Mouse (Mus musculus) midbrain, embryonic 11.5 days (tissue): ENCODE results near the gene Elavl1. TPM values are rescaled to one million over a fixed set of nuclear protein-coding genes. Genes with fewer than 3 reads are reported as not detected.

Source experiments
- polyA plus RNA-seq: library from polyadenylated mRNA; unstranded; fragments of >200 nt; fragmentation: Nextera tagmentation; extraction: Ambion mirVana; gene quantifications from 2 replicates; pipeline ENCODE4 v1.2.1, GENCODE M21; 2014

Gene Elavl1
- polyA plus RNA-seq, 1 experiment from 2014 or later, result 369 TPM

Other genes with a start within 250 kb of the Elavl1 start
- gene Cd209f, start 219.6 kb downstream of the Elavl1 start, polyA plus RNA-seq, result not detected in 2 replicates
- gene Cd209g, start 191.3 kb downstream of the Elavl1 start, polyA plus RNA-seq, result not detected in 2 replicates
- 23.1 and 24.8 TPM in 2 replicates for gene Evi5l, start 158.8 kb downstream of the Elavl1 start, polyA plus RNA-seq
- 25.9 and 31.9 TPM in 2 replicates for gene Prr36, start 108.0 kb downstream of the Elavl1 start, polyA plus RNA-seq
- gene Lrrc8e, start 98.6 kb downstream of the Elavl1 start, polyA plus RNA-seq, result 0.07 TPM in 1 of 2 replicates, not detected in the other
- gene Map2k7, start 86.7 kb downstream of the Elavl1 start, polyA plus RNA-seq, result 20.8 and 22.7 TPM in 2 replicates
- 0.59 and 1.00 TPM in 2 replicates for gene Gm49320, start 86.5 kb downstream of the Elavl1 start, polyA plus RNA-seq
- 1.2 and 2.0 TPM in 2 replicates for gene Tgfbr3l, start 77.2 kb downstream of the Elavl1 start, polyA plus RNA-seq
- gene Snapc2, start 72.3 kb downstream of the Elavl1 start, polyA plus RNA-seq, result 53.9 and 64.6 TPM in 2 replicates
- gene Ctxn1, start 66.1 kb downstream of the Elavl1 start, polyA plus RNA-seq, result 97.9 and 110 TPM in 2 replicates
- 67.4 and 70.7 TPM in 2 replicates for gene Timm44, start 49.5 kb downstream of the Elavl1 start, polyA plus RNA-seq
- 15.7 and 17.8 TPM in 2 replicates for gene Ccl25, start 203 bp downstream of the Elavl1 start, polyA plus RNA-seq
- 12.7 and 15.0 TPM in 2 replicates for gene Cers4, start 167.6 kb upstream of the Elavl1 start, polyA plus RNA-seq